Mouse (Mus musculus): Measurements from ENCODE around the gene Mybphl.

The Mybphl gene

GRCm38 (mm10) chr3:108410359-108410714 is 45.6 kb downstream of the Mybphl start:
- DNase-seq (ENCODE audit: low spot score in 2 of 2): no peak

- DNase-seq (ENCODE audit: low spot score in 2 of 2): no peak
Observed at GRCm38 (mm10) chr3:108411026-108411753, 46.5 kb downstream of the Mybphl start.

- DNase-seq (ENCODE audit: low spot score in 2 of 2): peak in 1 of 2 experiments; percentile 57
Observed at GRCm38 (mm10) chr3:108411754-108412121, 47.0 kb downstream of the Mybphl start.

GRCm38 (mm10) chr3:108413634-108414360 is 49.1 kb downstream of the Mybphl start:
- no peak for DNase-seq (ENCODE audit: low spot score in 2 of 2)

GRCm38 (mm10) chr3:108414857-108415830 is 50.4 kb downstream of the Mybphl start, which contains the start of gene Celsr2:
Gene Celsr2 (minus strand): TSS chr3:108415552.
- peak; percentile 50 to 57 for DNase-seq (ENCODE audit: low spot score in 2 of 2)

- peak; percentile 78 to 86 for DNase-seq (ENCODE audit: low spot score in 2 of 2)
Observed at GRCm38 (mm10) chr3:108415831-108416223, 51.1 kb downstream of the Mybphl start.

GRCm38 (mm10) chr3:108423006-108423405 is 58.3 kb downstream of the Mybphl start:
- DNase-seq (ENCODE audit: low spot score in 2 of 2): no peak

GRCm38 (mm10) chr3:108423844-108424801 is 59.4 kb downstream of the Mybphl start:
- DNase-seq (ENCODE audit: low spot score in 2 of 2): peak; percentile 60 to 72

GRCm38 (mm10) chr3:108424944-108425623 is 60.4 kb downstream of the Mybphl start:
- DNase-seq (ENCODE audit: low spot score in 2 of 2): no peak

GRCm38 (mm10) chr3:108425624-108426018 is 60.9 kb downstream of the Mybphl start:
- no peak for DNase-seq (ENCODE audit: low spot score in 2 of 2)
